Mouse (Mus musculus) limb, embryonic 12.5 days (tissue): ENCODE data around the gene Gtse1. TPM values are rescaled to one million over a fixed set of nuclear protein-coding genes. Genes with fewer than 3 reads are reported as not detected.
A peak's percentile ranks its signal among the peaks of the same experiment; 100 is the strongest.

Experiments
- ATAC-seq: fragments of 200-750 bp; cut with Nextera tagmentation; 2 replicates; pipeline ENCODE4 v1.8.0; 2017; ENCODE audit warnings: low read depth, moderate TSS enrichment; ENCODE audit not compliant: insufficient number of reproducible peaks, insufficient read depth, low FRiP score, low TSS enrichment
- H3K27ac ChIP-seq: fragments of 300-500 bp; sonication (generic); 2 replicates; pipeline ENCODE4 v1.5.1; 2016; ENCODE audit warnings: mild to moderate bottlenecking, moderate library complexity
- H3K27me3 ChIP-seq: fragments of 300-500 bp; sonication (generic); 2 replicates; pipeline ENCODE4 v1.6.1; 2016; ENCODE audit warnings: mild to moderate bottlenecking, moderate library complexity
- H3K36me3 ChIP-seq: fragments of 300-500 bp; sonication (generic); 2 replicates; pipeline ENCODE4 v1.6.1; 2016; ENCODE audit warnings: mild to moderate bottlenecking, moderate library complexity
- H3K4me1 ChIP-seq: fragments of 300-500 bp; sonication (generic); replicated peaks from 2 replicates; pipeline ENCODE4 v1.6.1; 2016
- H3K4me2 ChIP-seq: fragments of 300-500 bp; sonication (generic); 2 replicates; pipeline ENCODE4 v1.6.1; 2016; ENCODE audit warnings: mild to moderate bottlenecking, moderate library complexity
- H3K4me3 ChIP-seq: fragments of 300-500 bp; sonication (generic); replicated peaks from 2 replicates; pipeline ENCODE4 v1.5.1; 2016; ENCODE audit warnings: mild to moderate bottlenecking
- H3K9ac ChIP-seq: fragments of 300-500 bp; sonication (generic); replicated peaks from 2 replicates; pipeline ENCODE4 v1.6.1; 2016; ENCODE audit warnings: mild to moderate bottlenecking, moderate library complexity
- H3K9me3 ChIP-seq: fragments of 300-500 bp; sonication (generic); 2 replicates; pipeline ENCODE4 v1.6.1; 2016; ENCODE audit warnings: mild to moderate bottlenecking, moderate library complexity
- WGBS: fragments of 180-500 bp; shearing (Covaris S2); methylation state at CpG from one replicate; pipeline ENCODE4 v1.1.7; 2016; 5-methylcytosine and 5-hydroxymethylcytosine counted together
- polyA plus RNA-seq: library from polyadenylated mRNA; unstranded; fragments of >200 nt; fragmentation: Nextera tagmentation; extraction: Ambion mirVana; gene quantifications from 2 replicates; pipeline ENCODE4 v1.2.1, GENCODE M21; 2016

Gtse1 gene
- polyA plus RNA-seq, 1 experiment from 2014 or later, result 35.9 TPM

DNA sequence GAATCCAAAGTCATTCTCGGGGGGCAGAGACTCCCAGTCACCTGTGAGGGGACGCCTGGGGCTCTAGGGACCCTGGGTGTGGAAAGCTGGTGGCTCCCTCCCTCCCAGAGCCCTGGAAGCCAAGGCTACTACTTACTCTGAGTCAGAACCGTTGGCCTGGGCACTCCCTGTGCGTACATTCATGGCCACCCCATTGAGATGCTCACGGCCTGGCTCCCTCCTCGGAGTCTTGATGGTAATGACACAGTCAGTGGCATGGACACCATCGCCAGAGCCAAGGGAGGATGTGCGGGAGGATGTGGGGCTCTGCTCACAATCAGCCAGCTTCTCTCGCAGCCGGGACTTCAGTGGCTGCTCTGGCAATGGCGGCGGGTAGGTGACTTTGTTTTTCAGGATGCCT lies 41.3 kb downstream of the Gtse1 start:
- no peak overlapping the region for H3K9ac ChIP-seq
- 82% methylated on average over 12 of the region's 12 CpGs for WGBS

GRCm38 (mm10) chr15:85902505-85902904 lies 43.0 kb downstream of the Gtse1 start:
- no peaks in the 10 kb centered on the region for H3K9me3 ChIP-seq
- H3K4me1 ChIP-seq, result no peaks in the 10 kb centered on the region
- H3K9ac ChIP-seq, result no peak overlapping the region
- 86% methylated on average over 10 of the region's 10 CpGs for WGBS
- no peak overlapping the region for H3K27ac ChIP-seq
- ATAC-seq, result no peak
- H3K36me3 ChIP-seq, result peaks cover 22% of the 10 kb centered on the region
- H3K4me3 ChIP-seq, result no peak overlapping the region
- H3K4me2 ChIP-seq, result no peak overlapping the region
- H3K27me3 ChIP-seq, result no peaks in the 10 kb centered on the region

More for the DNA sequence above, 41.3 kb downstream of the Gtse1 start:
- Histone ChIP-seq H3K36me3 (peaks cover 39% of the 10 kb centered on the region), H3K4me2 (no peak overlapping the region), H3K27me3 (no peaks in the 10 kb centered on the region), H3K27ac (no peak overlapping the region), H3K4me1 (no peaks in the 10 kb centered on the region), H3K4me3 (no peak overlapping the region), H3K9me3 (no peaks in the 10 kb centered on the region)
- no peak for ATAC-seq

DNA sequence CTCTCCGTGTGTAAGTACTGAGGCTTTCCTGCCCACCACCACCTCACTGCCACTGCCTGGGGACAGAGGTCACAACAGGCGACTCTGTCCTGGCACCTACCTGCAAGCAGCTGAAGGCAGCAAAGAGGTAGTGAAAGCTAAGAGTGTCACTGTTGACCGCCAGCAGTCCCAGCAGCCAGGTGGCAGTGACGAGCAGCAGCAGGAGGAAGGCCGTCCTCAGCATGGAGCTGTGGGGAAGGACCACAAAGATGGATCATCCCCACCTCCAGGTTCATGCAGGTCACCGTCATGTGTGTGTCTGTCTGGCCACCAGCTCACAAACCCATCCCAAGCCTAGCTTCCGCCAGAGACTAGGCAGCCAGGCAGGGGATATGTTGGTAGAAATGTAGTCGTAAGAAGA lies 44.3 kb downstream of the Gtse1 start:
- Histone ChIP-seq H3K9ac (no peak overlapping the region), H3K27me3 (no peaks in the 10 kb centered on the region), H3K27ac (no peak overlapping the region), H3K4me1 (no peaks in the 10 kb centered on the region), H3K9me3 (no peaks in the 10 kb centered on the region), H3K4me3 (no peak overlapping the region), H3K4me2 (no peak overlapping the region), H3K36me3 (peaks cover 12% of the 10 kb centered on the region; the same call in 1 of the 2 replicates)
- WGBS, result 76% methylated on average over 8 of the region's 8 CpGs
- no peak for ATAC-seq

- 0 out of 2 replicates have a peak, but pooled peaks cover 3% of the 10 kb centered on the region for H3K4me1 ChIP-seq
- H3K27ac ChIP-seq, result no peak overlapping the region
- 88% methylated on average over 7 of the region's 7 CpGs for WGBS
- ATAC-seq, result no peak
- no peaks in the 10 kb centered on the region for H3K36me3 ChIP-seq
- no peak overlapping the region for H3K4me3 ChIP-seq
- H3K4me2 ChIP-seq, result no peak overlapping the region
- no peaks in the 10 kb centered on the region for H3K9me3 ChIP-seq
- no peak overlapping the region for H3K9ac ChIP-seq
- H3K27me3 ChIP-seq, result no peaks in the 10 kb centered on the region
Observed at GRCm38 (mm10) chr15:85908660-85909491, 49.3 kb downstream of the Gtse1 start.

DNA sequence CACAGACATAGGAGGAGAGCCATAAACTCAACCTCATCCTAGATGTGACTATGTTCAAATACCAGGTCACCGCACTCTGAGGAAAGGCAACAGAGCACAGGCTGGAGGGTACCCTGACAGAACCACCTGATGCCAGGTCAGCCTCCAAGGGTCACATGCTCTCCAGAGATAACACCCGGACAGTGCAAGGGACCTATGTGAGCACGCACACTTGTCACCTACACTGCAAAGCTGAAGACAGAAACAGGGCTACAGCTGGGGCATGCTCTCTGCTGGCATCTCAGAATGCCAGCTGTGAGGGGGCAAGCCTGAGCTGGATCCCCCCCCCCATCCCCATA lies 49.9 kb downstream of the Gtse1 start:
- Histone ChIP-seq H3K27me3 (no peaks in the 10 kb centered on the region), H3K36me3 (no peaks in the 10 kb centered on the region), H3K4me2 (no peak overlapping the region), H3K9me3 (no peaks in the 10 kb centered on the region), H3K4me3 (no peak overlapping the region), H3K9ac (no peak overlapping the region), H3K27ac (no peak overlapping the region), H3K4me1 (0 out of 2 replicates have a peak, but pooled peaks cover 3% of the 10 kb centered on the region)
- no peak for ATAC-seq
- WGBS, result 94% methylated on average over 3 of the region's 3 CpGs

DNA sequence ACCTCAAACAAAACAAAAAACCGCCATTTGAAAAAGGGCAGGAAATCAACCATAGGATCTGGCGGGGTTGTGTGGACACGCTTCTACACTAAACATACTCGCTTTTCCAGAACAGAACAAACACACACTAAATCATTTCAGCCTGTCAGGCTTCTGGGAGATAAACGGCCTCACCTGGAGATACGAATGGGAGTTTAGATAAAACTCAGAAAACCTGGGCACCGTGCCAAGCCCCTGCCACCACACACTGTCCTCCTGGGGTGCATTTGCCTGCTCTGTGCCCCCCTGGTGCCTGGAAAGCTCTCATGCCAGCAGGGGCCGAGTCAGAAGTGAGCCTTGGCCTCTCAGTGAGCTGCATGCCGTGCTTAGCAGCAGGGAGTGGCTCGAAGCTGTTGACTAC lies 50.4 kb downstream of the Gtse1 start:
- Histone ChIP-seq H3K27ac (peak overlapping the region; percentile 35; the same call in 1 of the 2 replicates), H3K4me3 (no peak overlapping the region), H3K9ac (no peak overlapping the region), H3K36me3 (no peaks in the 10 kb centered on the region), H3K27me3 (no peaks in the 10 kb centered on the region), H3K4me1 (0 out of 2 replicates have a peak, but pooled peaks cover 3% of the 10 kb centered on the region), H3K4me2 (no peak overlapping the region), H3K9me3 (no peaks in the 10 kb centered on the region)
- ATAC-seq, result no peak
- WGBS, result 61% methylated on average over 10 of the region's 10 CpGs

DNA sequence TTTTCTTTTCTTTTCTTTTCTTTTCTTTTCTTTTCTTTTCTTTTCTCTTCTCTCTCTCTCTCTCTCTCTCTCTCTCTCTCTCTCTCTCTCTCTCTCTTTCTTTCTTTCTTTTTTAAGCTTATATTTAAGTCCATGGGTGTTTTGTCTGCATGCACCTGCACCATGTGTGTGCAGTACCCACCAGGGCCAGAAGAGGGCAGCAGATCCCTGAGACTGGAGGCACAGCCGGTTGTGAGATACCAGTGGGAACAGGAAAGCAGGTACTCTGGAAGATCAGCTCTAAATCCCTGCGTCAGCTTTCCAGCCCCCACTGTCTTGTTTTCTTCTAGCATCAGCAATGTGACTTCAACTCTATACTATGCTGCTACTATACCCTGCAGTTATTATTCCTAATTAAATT lies 54.1 kb downstream of the Gtse1 start:
- H3K4me1 ChIP-seq, result 0 out of 2 replicates have a peak, but pooled peaks cover 3% of the 10 kb centered on the region
- 0 out of 2 replicates have a peak, but pooled peaks cover 3% of the 10 kb centered on the region for H3K36me3 ChIP-seq

DNA sequence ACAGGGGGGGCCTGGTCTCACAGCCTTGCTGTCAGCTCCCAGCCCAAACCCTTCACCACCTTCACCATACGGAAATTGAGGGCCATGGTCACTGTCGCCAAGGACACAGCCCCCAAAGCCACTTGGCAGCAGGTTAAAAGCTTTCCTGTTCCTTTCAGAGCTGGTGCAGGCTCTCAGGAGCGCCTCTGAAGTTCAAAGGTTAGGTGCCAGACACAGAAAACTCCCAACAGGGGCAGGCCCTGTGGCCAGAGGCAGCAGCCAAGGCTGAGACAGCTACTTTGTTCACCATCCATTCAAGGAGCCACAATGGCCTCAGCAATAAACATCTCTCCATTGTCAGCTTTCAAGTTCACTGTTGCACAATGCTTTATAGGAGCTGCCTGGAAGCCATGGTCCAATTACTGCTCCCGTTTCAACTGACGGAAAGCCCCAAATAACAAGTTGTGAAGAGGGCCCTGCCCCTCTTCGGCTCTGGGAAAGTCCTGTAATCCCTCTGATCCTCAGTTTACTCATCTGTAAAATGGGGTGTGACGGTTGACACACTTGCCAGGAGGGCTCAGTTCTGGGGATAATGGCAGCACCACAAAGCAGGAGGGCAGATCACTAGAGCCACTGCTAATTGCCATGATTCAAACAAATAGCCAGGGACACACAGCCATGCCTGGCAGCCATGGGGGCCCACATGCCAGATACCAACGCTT lies 59.8 kb downstream of the Gtse1 start:
- Histone ChIP-seq H3K4me2 (no peak overlapping the region), H3K4me3 (no peak overlapping the region), H3K36me3 (0 out of 2 replicates have a peak, but pooled peaks cover 3% of the 10 kb centered on the region), H3K27ac (no peak overlapping the region), H3K4me1 (peaks cover 6% of the 10 kb centered on the region; the same call in 1 of the 2 replicates), H3K9ac (no peak overlapping the region), H3K9me3 (no peaks in the 10 kb centered on the region), H3K27me3 (no peaks in the 10 kb centered on the region)
- WGBS, result 62% methylated on average over 8 of the region's 8 CpGs
- no peak for ATAC-seq

More for the DNA sequence above, 54.1 kb downstream of the Gtse1 start:
- H3K4me2 ChIP-seq, result no peak overlapping the region
- no peaks in the 10 kb centered on the region for H3K9me3 ChIP-seq
- H3K9ac ChIP-seq, result no peak overlapping the region
- no peak overlapping the region for H3K4me3 ChIP-seq
- H3K27me3 ChIP-seq, result no peaks in the 10 kb centered on the region
- no peak overlapping the region for H3K27ac ChIP-seq
- 37% methylated on average over 2 of the region's 2 CpGs for WGBS
- no peak for ATAC-seq

DNA sequence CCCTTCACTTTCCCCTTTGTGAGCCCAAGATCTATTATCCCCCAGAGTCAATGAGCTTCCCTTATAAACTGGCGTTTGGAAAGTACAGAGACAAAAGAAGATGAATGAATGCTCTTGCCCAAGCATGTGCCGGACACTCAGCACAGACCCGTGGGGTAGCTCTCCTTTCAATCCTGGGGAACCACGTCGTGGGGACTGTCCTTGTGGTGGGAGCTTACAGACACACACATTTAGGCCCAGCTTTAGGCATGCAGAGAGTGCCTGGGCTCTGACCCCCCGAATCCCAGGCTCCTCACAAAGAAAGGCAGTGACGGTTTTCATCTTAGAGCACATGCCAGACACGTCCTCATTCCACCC lies 60.3 kb downstream of the Gtse1 start:
- Histone ChIP-seq H3K9me3 (no peaks in the 10 kb centered on the region), H3K36me3 (0 out of 2 replicates have a peak, but pooled peaks cover 3% of the 10 kb centered on the region), H3K27ac (no peak overlapping the region), H3K4me2 (no peak overlapping the region), H3K4me1 (peaks cover 6% of the 10 kb centered on the region; the same call in 1 of the 2 replicates), H3K27me3 (no peaks in the 10 kb centered on the region), H3K9ac (no peak overlapping the region), H3K4me3 (no peak overlapping the region)
- ATAC-seq, result no peak
- 83% methylated on average over 8 of the region's 8 CpGs for WGBS

GRCm38 (mm10) chr15:85921855-85922254 lies 62.3 kb downstream of the Gtse1 start:
- H3K27me3 ChIP-seq, result no peaks in the 10 kb centered on the region
- H3K36me3 ChIP-seq, result no peaks in the 10 kb centered on the region
- H3K9me3 ChIP-seq, result no peaks in the 10 kb centered on the region
- no peak overlapping the region for H3K9ac ChIP-seq
- H3K4me1 ChIP-seq, result peaks cover 9% of the 10 kb centered on the region; the same call in 1 of the 2 replicates
- no peak overlapping the region for H3K4me3 ChIP-seq
- 90% methylated on average over 11 of the region's 11 CpGs for WGBS
- no peak overlapping the region for H3K27ac ChIP-seq
- ATAC-seq, result no peak
- no peak overlapping the region for H3K4me2 ChIP-seq
